8 mouse cellular contexts compared by ENCODE assay signal in the genomic region with DNA sequence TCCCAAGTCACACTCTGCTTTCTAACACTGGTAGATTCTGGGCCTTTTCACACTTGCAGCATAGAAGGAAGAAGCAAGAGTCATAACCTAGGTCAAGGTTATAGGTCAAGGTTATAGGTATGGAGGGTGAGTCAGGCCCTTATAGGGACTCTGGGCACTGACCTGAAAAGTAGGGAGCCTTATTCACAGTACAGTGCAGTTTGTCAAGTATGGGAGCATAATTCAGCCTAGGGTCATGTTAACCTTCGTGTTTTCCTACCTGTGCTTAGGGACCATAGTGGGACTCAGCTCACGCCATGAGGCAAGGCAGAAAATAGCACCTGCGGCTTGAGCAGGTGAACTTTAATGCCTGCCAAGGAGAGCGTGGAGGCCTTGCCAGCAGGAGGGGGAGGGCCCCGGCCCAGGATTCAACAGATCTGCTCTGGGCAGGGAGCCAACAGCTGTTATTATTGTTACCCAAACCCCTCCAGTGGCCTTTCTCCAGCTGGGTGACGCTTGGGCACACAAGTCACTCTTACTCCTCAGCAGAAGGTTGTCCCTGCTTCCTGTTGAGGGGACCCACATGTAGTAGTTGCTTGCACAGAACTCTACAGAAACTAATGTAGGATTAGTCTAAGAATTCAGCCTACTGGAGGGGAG. TPM values are rescaled to one million over a fixed set of nuclear protein-coding genes. Genes with fewer than 3 reads are reported as not detected.
DNase-seq lines count a peak whose midpoint lies in the region; ATAC-seq and TF ChIP-seq lines count a peak whose summit lies in the region.
"Had no signal": no experiment of that assay in that cellular context is flagged by ENCODE, and none has a peak within 500 bp of the region (broad histone marks: within the 10 kb centered on the region; RNA-seq: fewer than 3 reads in every experiment).

No protein-coding gene starts in this region.

- peaks cover 0 to 14% of the 10 kb centered on the region in 2 experiments; a peak in 3 of 4 replicates for H3K36me3 ChIP-seq in MEL (ENCODE audit: control insufficient read depth in 1 of 2, insufficient read depth in 2 of 2, low read length in 2 of 2)
- peaks cover 86% of the 10 kb centered on the region for H3K36me3 ChIP-seq in limb, embryonic 10.5 days

- H3K9ac ChIP-seq in MEL (ENCODE audit: control insufficient read depth, low read depth, low read length, poor library complexity, severe bottlenecking): no peak overlapping the region

- no peak for TF ChIP-seq EP300 in MEL (IDR thresholded peaks at IDR 0.05; ENCODE audit: low read depth in 1 of 2, low read length in 2 of 2)

- no peaks in the 10 kb centered on the region for H3K27me3 ChIP-seq in MEL (ENCODE audit: control insufficient read depth in 1 of 2, insufficient read depth in 2 of 2, low read length in 2 of 2)
- no peaks in the 10 kb centered on the region for H3K27me3 ChIP-seq in limb, embryonic 10.5 days (ENCODE audit: low read depth, poor library complexity, severe bottlenecking)

- H3K79me2 ChIP-seq in MEL (ENCODE audit: control insufficient read depth, insufficient read depth, low read length, poor library complexity): no peaks in the 10 kb centered on the region

- 55% methylated on average over 6 of the region's 6 CpGs for WGBS in limb, embryonic 10.5 days

- H3K27ac ChIP-seq in MEL (ENCODE audit: control insufficient read depth, low read depth, low read length): no peak overlapping the region
- H3K27ac ChIP-seq in limb, embryonic 10.5 days: no peak overlapping the region

- peaks cover 5 to 13% of the 10 kb centered on the region in 2 experiments; a peak in 3 of 4 replicates for H3K4me1 ChIP-seq in MEL (ENCODE audit: control insufficient read depth in 1 of 2, insufficient read depth in 2 of 2, low read length in 2 of 2)
- H3K4me1 ChIP-seq in limb, embryonic 10.5 days: peaks cover 15% of the 10 kb centered on the region; the same call in 1 of the 2 replicates

- H3K4me3 ChIP-seq in MEL (ENCODE audit: control insufficient read depth in 1 of 2, insufficient read depth in 1 of 2, low read depth in 2 of 2, low read length in 2 of 2): no peak overlapping the region
- H3K4me3 ChIP-seq in limb, embryonic 10.5 days: no peak overlapping the region

- DNase-seq in MEL (ENCODE audit: low read depth, low spot score): peak; percentile 69
- peak; percentile 29 for DNase-seq in MEL-GATA-1-ER (ENCODE audit: extremely low read depth, low read depth)
- DNase-seq in heart, postnatal 10 days: peak; percentile 46 to 61
- DNase-seq in limb, embryonic 10.5 days (ENCODE audit: low spot score): peak; percentile 31
- DNase-seq in retina, postnatal 7 days (ENCODE audit: low read depth, low spot score): peak; percentile 9
- DNase-seq in frontal cortex, postnatal 25 days (ENCODE audit: low spot score in 2 of 2): no peak

- no peak for TF ChIP-seq POLR2A in MEL (IDR thresholded peaks at IDR 0.05; ENCODE audit: control insufficient read depth in 1 of 2, insufficient read depth in 1 of 2, low read depth in 1 of 2, low read length in 2 of 2, poor library complexity in 1 of 2)

- intact Hi-C loops in heart, postnatal 10 days (cut with DNase I): no loop called here

- TF ChIP-seq RAD21 in MEL (IDR thresholded peaks at IDR 0.05; ENCODE audit: low read depth, low read length): no peak

- H3K9me3 ChIP-seq in MEL (replicated peaks; ENCODE audit: insufficient read depth, low read length): no peaks in the 10 kb centered on the region
- H3K9me3 ChIP-seq in limb, embryonic 10.5 days (replicated peaks): no peaks in the 10 kb centered on the region

- no peak for ATAC-seq in monocyte, adult 5-6 weeks (replicated peaks; ENCODE audit: insufficient number of reproducible peaks, low FRiP score, low TSS enrichment, poor library complexity, severe bottlenecking)

- no peak for TF ChIP-seq CTCF in MEL (IDR thresholded peaks at IDR 0.05 in 2 of 3, conservative IDR thresholded peaks at IDR 0.05 in 1 of 3; ENCODE audit: control insufficient read depth in 1 of 3, insufficient read depth in 1 of 3, low read depth in 2 of 3, low read length in 3 of 3, poor library complexity in 1 of 3, severe bottlenecking in 1 of 3)

TF ChIP-seq in MEL, 35 proteins besides CTCF, POLR2A, EP300 and RAD21:
- TF ChIP-seq TAL1 (IDR thresholded peaks at IDR 0.05; ENCODE audit: low read length) (no peak), TCF12 (IDR thresholded peaks at IDR 0.05; ENCODE audit: low read depth, low read length) (0 out of 2 replicates have a peak, but pooled peaks have one; percentile 9), ETS1 (IDR thresholded peaks at IDR 0.05; ENCODE audit: low read depth, low read length) (peak; percentile 84), SIN3A (IDR thresholded peaks at IDR 0.05; ENCODE audit: low read length) (0 out of 2 replicates have a peak, but pooled peaks have one; percentile 29)

RNA-seq across cellular contexts. Expression of a gene that starts 50.0 kb away (rescaled TPM):
- 8.9 and 9.8 TPM in 2 replicates for total RNA-seq in MEL (2012; rRNA removed)
- 10 to 100 TPM in 1 of 2 experiments, not detected in 1; 13.0 TPM for polyA plus RNA-seq in MEL (2012; ENCODE audit: insufficient read depth in 1 of 2, insufficient read length in 2 of 2, low read depth in 1 of 2, low replicate concordance in 2 of 2, missing spikeins in 1 of 2)
- total RNA-seq in heart, postnatal 10 days (2021): under 1 TPM; 0.40 to 0.43 TPM
- 25.8 and 41.2 TPM in 2 replicates for polyA plus RNA-seq in limb, embryonic 10.5 days (2016; fragmentation: Nextera tagmentation; extraction: Ambion mirVana)
- total RNA-seq in monocyte, adult 5-6 weeks (2017): 0.39 TPM in 1 of 3 replicates, not detected in the others
- polyA plus RNA-seq: intestine, embryonic 14.5 days had no signal

Comparison
In these comparisons a context has a peak if more than half of its experiments do, and no peak if none do; other contexts are left out.
1. DNase-seq: peak in MEL (single experiment), MEL-GATA-1-ER (single experiment), heart, postnatal 10 days (2 of 2), limb, embryonic 10.5 days (single experiment) and retina, postnatal 7 days (single experiment); none in frontal cortex, postnatal 25 days (0 of 2).